Mouse (Mus musculus): ENCODE results near the gene 4921504E06Rik.

Gene 4921504E06Rik

DNA sequence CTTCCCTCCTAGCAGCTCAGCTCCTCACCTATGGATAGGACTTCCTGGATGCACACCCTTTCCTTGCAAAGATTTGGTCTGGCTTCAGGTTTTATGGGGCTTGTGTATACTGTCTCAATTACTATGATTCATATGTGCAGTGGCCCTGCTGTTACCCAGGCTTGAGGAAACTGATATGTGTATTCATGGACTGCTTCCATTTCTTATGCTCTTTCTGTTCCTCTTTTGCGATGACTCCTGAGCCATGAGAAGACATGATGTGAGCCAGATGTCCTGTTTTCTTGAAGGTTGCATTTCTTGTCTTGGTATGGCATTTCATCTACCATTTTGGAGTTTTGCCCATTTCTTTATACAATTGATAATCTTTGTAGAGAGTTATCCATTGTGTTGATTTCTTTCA, 48.0 kb downstream of the 4921504E06Rik start:
- DNase-seq (ENCODE audit: low read depth, low spot score): no peak

DNA sequence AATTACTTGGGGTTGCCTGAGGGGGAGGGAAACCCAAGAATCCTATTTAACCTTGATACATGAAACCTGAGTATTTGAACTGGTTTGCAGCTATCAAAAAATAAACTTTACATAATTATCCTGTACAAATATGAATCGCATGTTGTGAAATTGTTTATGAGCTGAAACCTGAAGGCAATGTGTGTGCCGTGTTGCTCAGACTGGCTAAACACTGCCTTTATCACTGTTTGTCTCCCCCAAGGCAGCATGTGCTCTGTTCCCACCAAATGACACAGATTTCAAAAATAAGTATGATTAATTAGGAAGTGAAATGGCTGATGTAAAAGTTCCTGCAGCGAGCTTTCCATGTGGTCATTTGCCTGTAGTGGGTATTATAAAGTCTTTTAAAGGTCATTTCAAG, 63.5 kb downstream of the 4921504E06Rik start:
- no peak for DNase-seq (ENCODE audit: low read depth, low spot score)

DNA sequence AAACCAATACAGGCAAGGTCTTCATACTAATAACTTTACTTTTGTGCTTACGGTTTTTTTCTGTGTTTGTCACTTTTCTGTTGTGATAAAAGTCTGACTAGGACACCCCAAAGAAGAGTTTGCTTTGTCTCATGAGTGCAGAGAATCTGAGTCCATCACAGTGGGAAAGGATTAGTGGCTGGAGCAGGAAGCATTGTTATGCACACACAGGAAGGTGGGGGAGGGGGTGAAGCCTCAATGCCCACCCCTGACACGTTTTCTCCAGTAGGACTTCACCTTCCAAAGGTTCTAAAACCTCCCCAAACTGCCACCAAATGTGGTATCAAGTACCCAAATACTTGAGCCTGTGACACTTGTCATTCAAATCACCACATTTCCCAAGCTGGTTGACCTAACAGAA, 91.8 kb downstream of the 4921504E06Rik start:
- no peak for DNase-seq (ENCODE audit: low read depth, low spot score)

DNA sequence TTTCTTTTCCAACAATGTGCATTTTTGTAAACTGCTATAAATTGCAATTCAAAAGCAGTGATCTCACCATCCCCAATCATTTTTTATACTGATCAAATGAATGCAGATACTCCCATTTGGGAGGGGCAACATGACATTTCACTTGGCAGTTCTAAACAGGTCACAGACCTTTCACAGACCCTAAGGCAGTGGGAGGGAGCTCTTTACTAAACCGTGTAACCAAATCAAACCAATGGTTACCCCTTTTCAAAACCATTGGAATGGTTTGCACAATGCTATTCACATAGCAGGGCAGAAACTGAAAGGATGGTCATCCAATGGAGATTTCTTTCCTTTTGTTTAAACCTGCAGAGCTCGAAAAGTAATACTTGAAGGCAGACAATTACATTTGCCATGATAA, 94.9 kb downstream of the 4921504E06Rik start:
- DNase-seq (ENCODE audit: low read depth, low spot score): no peak

DNA sequence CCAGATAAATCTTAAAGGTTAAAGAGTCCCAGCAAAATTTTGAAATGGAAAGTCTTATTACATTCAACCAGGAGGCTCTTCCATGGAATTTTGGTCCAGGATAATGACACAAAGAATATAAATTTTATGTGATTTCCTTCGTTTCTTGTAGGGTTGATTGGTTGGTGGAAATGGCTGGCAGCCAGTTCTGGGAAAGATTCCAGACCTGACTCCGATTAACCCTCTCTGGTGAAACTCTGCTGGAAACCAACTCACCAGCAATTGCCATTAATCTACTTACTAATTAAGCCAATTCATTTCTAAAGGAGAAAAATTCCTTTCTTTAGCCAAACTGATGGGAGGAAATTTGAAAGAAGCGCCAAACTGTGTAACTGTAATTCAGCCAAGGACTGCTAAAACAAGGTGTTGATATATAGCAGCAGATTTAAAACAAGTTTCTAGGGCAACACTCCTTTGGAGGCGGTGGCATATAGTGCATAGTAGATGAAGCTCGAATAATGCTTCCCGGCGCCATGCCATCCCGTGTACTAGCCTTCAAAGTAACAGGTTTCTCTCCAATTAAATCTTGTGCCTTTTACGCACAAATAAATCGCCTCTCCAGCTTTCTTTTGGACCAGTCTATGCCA, 97.7 kb downstream of the 4921504E06Rik start:
- DNase-seq (ENCODE audit: low read depth, low spot score): no peak

DNA sequence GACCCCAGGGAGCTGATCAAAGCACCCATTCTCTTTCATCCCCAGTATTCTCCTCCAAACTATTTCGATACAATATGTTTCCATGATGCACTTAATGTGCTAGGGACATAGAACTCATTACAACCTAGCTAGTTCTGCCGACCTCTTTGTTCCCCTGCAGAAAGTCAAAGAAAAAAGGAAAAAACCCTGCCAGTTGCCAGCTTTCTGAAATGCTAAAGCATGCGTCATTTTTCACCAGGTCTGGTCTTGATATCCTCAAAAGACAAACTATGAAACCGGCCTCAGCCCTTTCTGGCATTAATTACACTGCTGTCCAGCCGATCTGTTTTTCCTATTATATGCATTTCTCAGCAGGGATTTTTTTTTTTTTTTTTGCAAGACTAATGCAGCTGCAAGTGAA, 98.5 kb downstream of the 4921504E06Rik start:
- no peak for DNase-seq (ENCODE audit: low read depth, low spot score)

DNA sequence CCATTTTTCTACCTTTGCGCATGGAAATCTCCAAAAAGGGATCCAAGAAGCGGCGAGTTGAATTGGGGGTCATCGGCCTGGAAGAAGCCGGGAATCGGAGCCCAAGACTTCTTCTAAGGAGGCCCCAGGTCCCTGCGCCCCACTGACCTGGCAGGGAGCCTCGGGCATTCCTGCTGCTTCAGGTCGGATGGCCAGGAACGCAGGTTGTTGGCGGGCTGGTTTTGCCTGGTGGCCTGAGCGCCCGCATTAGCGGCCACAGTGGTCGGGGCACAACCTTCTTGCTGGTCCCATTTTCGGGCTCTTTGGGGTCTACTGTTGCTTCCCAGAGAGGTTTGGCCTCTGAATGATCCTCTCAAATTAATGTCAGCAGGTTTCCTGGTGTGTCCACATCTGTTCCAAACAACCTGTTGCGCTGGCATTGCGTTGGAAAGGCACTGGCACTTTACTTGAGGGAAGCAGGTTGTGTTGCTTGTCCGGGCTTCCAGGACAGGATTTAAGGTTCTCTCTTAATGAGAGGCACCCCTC, 101.1 kb downstream of the 4921504E06Rik start:
- DNase-seq (ENCODE audit: low read depth, low spot score): no peak

DNA sequence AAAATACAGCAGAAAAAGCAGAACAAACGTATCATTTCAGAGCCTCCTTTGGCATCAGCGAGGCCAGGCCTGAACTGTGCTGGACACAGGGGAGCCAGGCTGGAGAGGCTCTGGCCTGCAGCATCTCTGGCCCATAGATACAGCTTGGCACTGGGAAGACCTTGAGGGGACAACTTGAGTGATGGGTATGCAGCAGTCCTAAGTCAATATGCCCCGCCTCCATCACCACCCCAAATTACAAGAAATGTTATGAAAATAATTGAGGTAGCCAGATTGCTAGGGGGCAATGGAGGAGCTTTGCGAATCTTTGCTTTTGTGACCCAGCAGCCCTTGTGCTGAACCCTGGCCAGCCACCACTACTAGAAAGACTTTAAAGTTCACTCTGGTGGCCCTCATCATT, 104.4 kb downstream of the 4921504E06Rik start:
- DNase-seq (ENCODE audit: low read depth, low spot score): no peak

DNA sequence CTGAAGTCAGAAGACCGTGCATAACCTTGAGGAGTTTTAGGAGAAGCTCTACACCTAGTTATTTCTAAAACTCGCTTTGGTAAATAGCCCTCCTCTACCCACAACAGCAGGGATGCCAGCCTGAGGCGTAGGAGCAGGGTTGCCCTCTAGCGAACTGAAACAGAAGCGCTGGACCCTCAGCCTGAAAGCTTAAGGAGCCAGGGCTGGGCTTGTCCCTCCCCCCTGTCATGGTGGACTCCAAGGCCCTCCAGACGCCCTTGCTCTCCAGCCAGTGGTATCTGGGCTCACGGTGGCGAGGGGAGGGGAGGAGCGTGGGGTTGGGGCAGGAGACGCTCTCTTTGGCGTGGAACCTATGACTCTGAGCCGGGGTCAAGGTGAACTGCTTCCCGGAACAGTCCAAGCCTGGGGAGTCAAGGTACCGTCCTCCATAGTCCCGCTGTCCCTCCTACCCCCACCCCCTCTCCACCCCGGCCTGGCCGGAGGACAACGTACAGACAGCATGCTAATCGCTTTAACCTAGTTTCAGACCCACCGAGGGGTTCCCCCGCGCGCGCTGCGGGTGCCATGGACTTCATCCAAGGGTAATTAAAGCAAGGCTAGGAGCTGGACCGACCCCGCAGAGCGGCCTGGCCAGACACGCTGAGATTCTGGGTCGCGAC, 105.5 kb downstream of the 4921504E06Rik start:
- no peak for DNase-seq (ENCODE audit: low read depth, low spot score)

DNA sequence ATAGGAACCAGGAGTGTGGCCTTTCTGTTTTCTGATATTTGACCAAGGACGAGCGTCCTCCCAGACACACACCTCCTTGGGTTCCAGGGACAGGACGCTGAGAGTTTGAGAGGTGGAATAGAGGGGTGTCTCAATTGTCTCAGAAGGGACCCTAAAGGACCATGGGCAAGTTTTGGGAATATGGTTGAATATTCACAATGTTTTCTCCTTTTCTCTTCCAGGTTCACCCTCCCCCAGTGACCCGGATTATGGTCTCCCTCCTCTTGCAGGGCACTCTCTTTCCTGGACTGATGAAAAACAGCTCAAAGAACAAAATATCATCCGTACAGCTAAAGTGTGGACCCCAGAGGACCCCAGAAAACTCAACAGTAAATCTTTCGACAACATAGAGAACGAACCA, 107.0 kb downstream of the 4921504E06Rik start:
- DNase-seq (ENCODE audit: low read depth, low spot score): no peak

DNA sequence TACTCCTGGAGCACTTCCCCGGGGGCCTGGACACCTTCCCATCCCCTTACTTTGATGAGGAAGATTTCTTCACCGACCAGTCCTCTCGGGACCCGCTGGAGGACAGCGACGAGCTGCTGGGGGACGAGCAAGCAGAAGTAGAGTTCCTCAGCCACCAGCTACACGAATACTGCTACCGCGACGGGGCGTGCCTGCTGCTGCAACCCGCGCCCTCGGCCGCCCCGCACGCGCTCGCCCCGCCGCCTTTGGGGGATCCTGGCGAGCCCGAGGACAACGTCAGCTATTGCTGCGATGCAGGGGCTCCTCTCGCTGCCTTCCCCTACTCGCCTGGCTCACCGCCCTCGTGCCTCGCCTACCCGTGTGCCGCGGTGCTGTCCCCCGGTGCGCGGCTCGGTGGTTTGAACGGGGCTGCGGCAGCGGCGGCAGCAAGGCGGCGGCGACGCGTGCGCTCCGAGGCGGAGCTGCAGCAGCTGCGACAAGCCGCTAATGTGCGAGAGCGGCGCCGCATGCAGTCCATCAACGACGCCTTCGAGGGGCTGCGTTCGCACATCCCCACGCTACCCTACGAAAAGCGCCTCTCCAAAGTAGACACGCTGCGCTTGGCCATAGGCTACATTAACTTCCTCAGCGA, 107.7 kb downstream of the 4921504E06Rik start:
- DNase-seq (ENCODE audit: low read depth, low spot score): no peak

DNA sequence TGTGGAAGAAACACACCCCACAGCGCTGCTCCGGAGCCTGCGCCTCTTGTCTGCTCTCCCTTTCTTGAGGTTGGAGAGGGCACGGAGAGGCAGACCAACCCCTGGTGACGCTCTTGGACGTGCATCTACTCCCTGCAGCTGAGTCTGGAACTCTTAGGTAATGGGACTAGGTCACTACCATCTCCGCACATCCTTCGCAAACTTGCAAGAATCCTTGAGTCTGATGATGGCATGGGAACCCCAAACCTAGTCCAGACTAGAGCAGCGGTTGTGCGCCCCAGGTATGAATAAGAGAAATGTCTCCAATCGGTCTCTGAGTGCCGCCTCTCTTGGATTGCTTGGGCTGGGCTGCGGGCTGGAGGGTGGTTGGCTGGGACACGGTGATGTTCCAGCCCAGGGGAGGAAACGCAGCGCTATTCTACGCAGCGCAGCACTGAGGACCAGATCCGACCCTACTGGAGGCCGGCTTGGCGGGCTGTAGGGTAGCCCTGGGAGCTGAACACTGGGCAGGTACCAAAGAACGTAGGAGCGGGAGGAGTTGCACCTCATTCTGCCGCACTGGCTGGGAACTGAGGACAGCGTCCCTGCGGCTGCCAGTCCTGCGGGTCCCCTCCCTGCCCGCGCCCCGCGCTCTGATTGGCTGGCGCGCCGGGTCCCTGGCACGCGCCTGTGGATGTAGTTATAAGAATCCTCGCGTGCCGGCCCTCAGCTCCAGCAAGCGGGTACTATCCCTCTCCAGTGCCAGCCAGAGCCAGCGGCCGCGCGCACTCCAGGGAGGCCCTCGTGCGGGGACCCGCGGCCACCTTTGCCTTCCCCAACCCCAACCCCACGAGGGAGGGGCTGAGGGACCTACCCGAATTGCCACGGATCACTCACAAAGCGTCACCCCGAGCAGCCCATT, 108.5 kb downstream of the 4921504E06Rik start, which contains the start of gene Ptf1a:
Gene Ptf1a (plus strand): TSS at position 733 of the 901 bp plus-strand sequence.
- DNase-seq (ENCODE audit: low read depth, low spot score): no peak

DNA sequence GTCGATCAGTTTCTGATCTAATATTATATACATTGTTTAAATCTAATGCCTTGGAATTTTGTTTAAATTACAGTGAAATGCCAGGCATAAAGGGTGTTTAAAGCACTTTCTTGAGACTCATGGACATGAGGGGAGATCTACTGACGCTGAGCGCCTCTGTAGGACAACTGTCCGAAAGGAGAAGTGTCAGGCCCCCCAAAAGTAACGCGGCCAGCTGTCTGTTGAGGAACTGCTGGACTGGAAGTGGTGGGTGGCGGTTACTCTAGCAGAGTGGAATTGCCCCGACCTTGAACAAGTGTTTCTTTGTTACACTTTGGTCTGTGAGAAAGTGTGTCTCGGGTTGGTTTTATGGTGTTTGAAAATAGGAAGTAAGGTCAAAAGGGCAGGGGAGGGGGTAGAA, 109.4 kb downstream of the 4921504E06Rik start:
- DNase-seq (ENCODE audit: low read depth, low spot score): no peak

DNA sequence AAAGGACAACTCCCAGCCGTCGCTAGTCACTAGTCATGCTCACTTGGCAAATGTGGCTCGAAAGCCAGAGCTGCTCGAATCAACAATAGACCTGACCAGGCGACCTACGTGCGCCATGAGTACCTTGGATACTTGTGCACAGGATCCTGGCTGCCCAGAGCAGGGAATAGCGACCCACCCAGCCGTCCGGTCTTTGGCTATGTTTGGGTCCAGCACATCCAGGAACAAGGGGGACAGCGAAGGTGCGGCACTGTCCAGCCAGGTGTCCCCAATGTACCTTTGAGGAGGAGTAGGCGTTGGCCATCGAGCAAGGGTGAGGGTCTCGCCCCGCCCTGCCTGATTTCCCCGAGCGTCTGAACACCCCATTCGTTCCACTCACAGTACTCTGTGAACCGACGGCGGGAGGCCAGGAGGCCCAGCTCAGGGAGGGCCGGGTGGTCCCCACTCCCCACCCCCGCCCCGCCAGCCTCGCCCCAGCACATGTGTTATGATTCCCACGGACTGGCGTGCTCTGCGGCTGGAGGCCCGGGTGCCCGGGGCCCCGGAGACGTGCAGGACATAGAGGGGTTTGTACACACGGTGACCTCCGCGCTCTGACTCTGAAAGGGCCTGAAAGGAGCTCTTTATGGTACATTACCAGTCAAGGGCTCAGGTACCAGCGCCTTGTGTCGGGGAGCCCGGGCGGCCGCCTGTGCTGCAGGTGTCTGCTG, 121.9 kb downstream of the 4921504E06Rik start:
- DNase-seq (ENCODE audit: low read depth, low spot score): no peak

DNA sequence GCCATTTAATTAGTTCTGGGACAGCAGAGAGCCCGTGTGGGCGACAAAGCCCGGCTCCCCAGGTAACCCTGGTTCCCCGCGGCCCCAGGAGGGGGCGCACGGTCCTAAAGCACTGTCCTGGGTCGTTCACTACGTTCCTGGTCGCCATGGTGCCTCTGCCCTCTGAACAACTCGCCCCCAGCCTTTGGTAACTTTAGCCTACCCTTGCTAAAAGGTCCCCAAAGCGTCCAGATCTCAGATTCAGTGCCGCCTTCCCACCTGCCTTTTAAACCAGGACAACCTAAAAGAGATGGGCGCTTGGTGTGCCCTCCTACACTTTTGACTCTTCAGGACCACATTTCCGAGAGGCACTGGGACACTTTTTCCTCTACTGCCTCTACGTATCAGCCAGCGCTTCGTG, 122.5 kb downstream of the 4921504E06Rik start:
- DNase-seq (ENCODE audit: low read depth, low spot score): no peak

DNA sequence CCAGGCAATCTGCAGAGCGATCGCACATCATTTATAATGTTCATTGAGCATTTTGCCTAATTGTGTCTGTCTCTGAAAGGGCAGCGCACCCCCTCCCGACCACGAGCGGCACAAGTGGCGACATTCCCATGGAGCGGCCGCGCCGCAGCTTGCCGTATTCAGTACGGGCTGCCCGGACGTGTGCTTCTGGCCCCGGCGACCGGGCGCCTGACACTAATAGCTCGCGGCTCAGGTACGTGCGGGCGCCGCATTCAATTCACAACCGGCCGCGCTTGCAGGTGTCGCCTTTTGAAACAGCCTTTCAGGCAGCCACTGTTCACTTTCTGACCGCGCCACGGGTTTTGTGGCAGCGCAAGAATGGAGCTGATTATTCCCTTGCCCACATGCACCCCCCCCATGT, 123.0 kb downstream of the 4921504E06Rik start:
- no peak for DNase-seq (ENCODE audit: low read depth, low spot score)

DNA sequence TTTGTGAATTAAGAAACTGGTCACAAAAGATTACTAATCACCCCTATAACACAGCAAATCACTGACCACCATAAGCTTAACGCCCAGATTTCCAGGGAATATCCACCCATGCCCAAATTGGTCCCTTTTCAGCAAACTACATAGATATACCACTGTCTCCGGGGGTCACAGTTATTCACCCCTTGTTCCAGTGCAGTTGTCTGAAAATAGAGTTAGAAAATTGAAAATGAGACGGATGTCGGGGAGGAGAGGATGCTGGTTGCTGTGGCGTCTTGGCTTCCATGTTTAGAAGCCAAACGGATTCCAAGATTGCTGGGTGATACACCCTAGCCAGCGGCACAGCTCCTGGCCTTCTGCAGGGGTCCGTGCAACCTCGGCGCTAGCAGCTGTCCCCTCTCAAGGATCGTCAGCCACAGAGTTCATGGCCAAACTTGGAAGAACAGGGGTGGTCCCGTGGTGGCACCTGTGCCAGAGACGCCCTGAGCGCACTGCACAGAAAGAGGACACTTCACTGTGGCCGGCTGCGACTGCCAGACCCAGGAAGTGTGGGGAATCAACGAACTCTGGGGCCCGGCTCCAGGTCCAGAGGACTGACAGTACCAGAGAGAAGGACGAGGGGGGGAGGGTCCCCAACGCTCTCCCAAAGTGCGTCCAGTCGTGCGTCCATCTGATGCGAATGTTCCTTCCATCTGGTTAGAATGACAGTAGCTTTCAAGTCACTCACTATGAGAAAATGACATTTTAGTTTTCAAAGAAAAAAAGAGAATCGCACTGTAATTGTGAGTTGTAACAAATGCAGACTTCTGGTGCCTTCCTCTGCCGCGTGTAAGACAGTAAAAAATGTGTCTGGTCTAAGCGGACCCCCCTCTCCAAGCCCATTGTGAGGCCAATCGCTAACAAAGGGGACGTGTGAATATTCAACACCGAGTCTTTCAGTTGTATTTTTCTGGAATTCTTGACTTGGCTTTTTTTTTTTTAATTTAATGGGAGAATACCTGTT, 123.7 kb downstream of the 4921504E06Rik start:
- no peak for DNase-seq (ENCODE audit: low read depth, low spot score)

DNA sequence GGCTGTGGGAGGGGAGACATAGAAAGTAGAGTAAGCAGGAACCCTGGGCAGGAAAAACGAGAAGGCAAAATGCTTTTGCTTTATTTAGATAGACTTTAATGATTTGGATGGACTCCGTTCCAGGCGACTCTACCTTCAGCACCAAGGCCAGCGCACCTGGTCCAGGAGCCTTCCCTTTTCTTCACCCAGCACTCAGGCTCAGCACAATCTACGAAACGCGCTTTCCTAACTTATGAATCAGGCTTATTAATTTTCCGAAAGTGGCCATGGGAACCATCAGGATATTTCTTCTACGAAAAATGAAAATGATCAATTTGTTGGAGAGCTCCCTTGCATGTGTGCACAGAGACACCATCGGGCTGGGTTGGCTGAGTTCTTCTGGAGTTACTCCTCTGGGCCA, 124.7 kb downstream of the 4921504E06Rik start:
- no peak for DNase-seq (ENCODE audit: low read depth, low spot score)

DNA sequence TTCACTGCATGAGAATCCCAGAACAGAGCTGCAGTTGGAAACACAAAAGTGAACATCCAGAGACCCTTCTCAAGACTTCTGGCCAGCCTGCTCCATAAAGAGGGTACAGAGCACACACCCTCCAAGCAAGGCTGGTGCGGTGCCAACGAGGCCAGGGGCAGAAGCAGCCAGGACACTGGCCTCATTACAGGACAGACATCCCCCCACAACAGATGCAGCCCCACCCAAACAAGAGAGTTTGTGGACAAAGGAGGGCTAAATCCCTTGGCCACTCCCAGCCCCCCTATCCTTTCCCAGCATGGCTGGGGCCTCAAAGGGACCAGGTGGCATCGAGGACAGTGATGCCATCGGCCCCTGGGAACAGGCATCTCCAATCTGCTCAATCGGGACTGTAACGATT, 130.6 kb downstream of the 4921504E06Rik start:
- no peak for DNase-seq (ENCODE audit: low read depth, low spot score)

DNA sequence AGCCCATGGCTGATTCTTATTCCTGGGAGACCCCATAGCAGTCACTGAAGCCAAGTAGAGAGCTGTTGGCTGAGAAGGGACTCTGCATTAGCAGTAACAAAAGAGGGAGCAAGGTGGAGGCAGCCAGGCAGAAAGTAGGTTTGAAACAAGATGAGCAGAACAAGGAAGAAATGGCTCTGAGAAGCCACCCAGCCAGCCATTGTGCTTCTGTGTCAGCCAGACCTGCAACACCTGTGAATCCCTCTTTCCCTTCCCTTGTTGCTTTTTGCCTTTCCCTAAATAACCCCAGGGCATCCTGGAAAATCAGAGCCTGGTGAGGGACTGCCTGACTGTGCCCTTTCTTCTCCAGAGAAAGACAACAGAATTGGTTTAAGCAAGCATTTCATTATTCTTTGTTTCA, 131.5 kb downstream of the 4921504E06Rik start:
- DNase-seq (ENCODE audit: low read depth, low spot score): no peak

All from c-Kit-negative CD71-positive TER-119-positive erythroid progenitor cells, embryonic 14.5 days (primary cell).